Mouse (Mus musculus) neural tube, embryonic 14.5 days (tissue): Measurements from ENCODE around the gene Bet1l. TPM values are rescaled to one million over a fixed set of nuclear protein-coding genes. Genes with fewer than 3 reads are reported as not detected.

ENCODE experiments used
- ATAC-seq: fragments of 200-750 bp; cut with Nextera tagmentation; 2 replicates; pipeline ENCODE4 v1.8.0; 2017; ENCODE audit warnings: low read depth, mild to moderate bottlenecking, moderate TSS enrichment, moderate library complexity
- H3K27ac ChIP-seq: fragments of 300-500 bp; sonication (generic); 2 replicates; pipeline ENCODE4 v1.5.1; 2014; ENCODE audit warnings: low read depth, mild to moderate bottlenecking, control low read depth, low read length, moderate library complexity, mixed read lengths
- H3K27me3 ChIP-seq: fragments of 300-500 bp; sonication (generic); 2 replicates; pipeline ENCODE4 v1.6.1; 2014; ENCODE audit warnings: low read length; ENCODE audit not compliant: control insufficient read depth, insufficient read depth
- H3K36me3 ChIP-seq: fragments of 300-500 bp; sonication (generic); 2 replicates; pipeline ENCODE4 v1.6.1; 2014; ENCODE audit warnings: low read length, mixed read lengths; ENCODE audit not compliant: control insufficient read depth, insufficient read depth
- H3K4me1 ChIP-seq: fragments of 300-500 bp; sonication (generic); 2 replicates; pipeline ENCODE4 v1.6.1; 2014; ENCODE audit warnings: low read length; ENCODE audit not compliant: control insufficient read depth, insufficient read depth
- H3K4me2 ChIP-seq: fragments of 300-500 bp; sonication (generic); 2 replicates; pipeline ENCODE4 v1.6.1; 2014; ENCODE audit warnings: mild to moderate bottlenecking, low read depth, low read length, control low read depth
- H3K4me3 ChIP-seq: fragments of 300-500 bp; sonication (generic); 2 replicates; pipeline ENCODE4 v1.5.1; 2014; ENCODE audit warnings: low read depth, low read length, control low read depth, mixed read lengths
- H3K9ac ChIP-seq: fragments of 300-500 bp; sonication (generic); replicated peaks from 2 replicates; pipeline ENCODE4 v1.6.1; 2014; ENCODE audit warnings: low read depth, mild to moderate bottlenecking, control low read depth, low read length, mixed read lengths
- H3K9me3 ChIP-seq: fragments of 300-500 bp; sonication (generic); 2 replicates; pipeline ENCODE4 v1.6.1; 2016; ENCODE audit warnings: low read length; ENCODE audit not compliant: control insufficient read depth
- WGBS: fragments of 180-500 bp; shearing (Covaris S2); extraction: QIAGEN DNeasy Blood & Tissue Kit; methylation state at CpG from one replicate; pipeline ENCODE4 v1.1.7; 2014; 5-methylcytosine and 5-hydroxymethylcytosine counted together
- polyA plus RNA-seq: library from polyadenylated mRNA; unstranded; fragments of >200 nt; fragmentation: Nextera tagmentation; extraction: Ambion mirVana; gene quantifications from 2 replicates; pipeline ENCODE4 v1.2.1, GENCODE M21; 2014

Bet1l gene
- polyA plus RNA-seq, 1 experiment from 2014 or later, result 55.8 TPM

GRCm38 (mm10) chr7:140854483-140854882, 2.9 kb downstream of the Bet1l start:
- ATAC-seq, result no peak
- Histone ChIP-seq H3K4me2 (no peak overlapping the region), H3K9ac (no peak overlapping the region), H3K36me3 (peaks cover 26% of the 10 kb centered on the region), H3K27ac (no peak overlapping the region), H3K4me1 (peaks cover 21% of the 10 kb centered on the region), H3K27me3 (no peaks in the 10 kb centered on the region), H3K4me3 (no peak overlapping the region), H3K9me3 (no peaks in the 10 kb centered on the region)
- 93% methylated on average over 18 of the region's 18 CpGs for WGBS

GRCm38 (mm10) chr7:140853386-140853785, 4.0 kb downstream of the Bet1l start:
- Histone ChIP-seq H3K27me3 (no peaks in the 10 kb centered on the region), H3K4me3 (no peak overlapping the region), H3K27ac (no peak overlapping the region), H3K36me3 (peaks cover 26% of the 10 kb centered on the region), H3K9ac (no peak overlapping the region), H3K4me1 (peaks cover 15% of the 10 kb centered on the region), H3K4me2 (no peak overlapping the region), H3K9me3 (no peaks in the 10 kb centered on the region)
- 83% methylated on average over 9 of the region's 9 CpGs for WGBS
- ATAC-seq, result no peak

- Histone ChIP-seq H3K36me3 (peaks cover 26% of the 10 kb centered on the region), H3K27ac (no peak overlapping the region), H3K27me3 (no peaks in the 10 kb centered on the region), H3K9ac (no peak overlapping the region), H3K4me3 (no peak overlapping the region), H3K9me3 (no peaks in the 10 kb centered on the region), H3K4me1 (peaks cover 9% of the 10 kb centered on the region), H3K4me2 (no peak overlapping the region)
- WGBS, result 96% methylated on average over 4 of the region's 4 CpGs
- ATAC-seq, result no peak
Measured at GRCm38 (mm10) chr7:140851916-140852315, 5.5 kb downstream of the Bet1l start.

- ATAC-seq, result no peak
- no peak overlapping the region for H3K27ac ChIP-seq
- H3K4me3 ChIP-seq, result no peak overlapping the region
- H3K36me3 ChIP-seq, result peaks cover 17% of the 10 kb centered on the region
- H3K4me2 ChIP-seq, result no peak overlapping the region
- H3K27me3 ChIP-seq, result no peaks in the 10 kb centered on the region
- WGBS, result 89% methylated on average over 10 of the region's 10 CpGs
- H3K4me1 ChIP-seq, result no peaks in the 10 kb centered on the region
- no peak overlapping the region for H3K9ac ChIP-seq
- no peaks in the 10 kb centered on the region for H3K9me3 ChIP-seq
Measured at GRCm38 (mm10) chr7:140848591-140848990, 8.8 kb downstream of the Bet1l start.

- H3K9ac ChIP-seq, result no peak within 1 kb of the TSS
- H3K4me1 ChIP-seq, result no peaks in the 10 kb centered on the region
- no peak within 1 kb of the TSS for H3K27ac ChIP-seq
- peaks cover 10% of the 10 kb centered on the region; the same call in 1 of the 2 replicates for H3K36me3 ChIP-seq
- no peaks in the 10 kb centered on the region for H3K27me3 ChIP-seq
- no peak within 1 kb of the TSS for H3K4me3 ChIP-seq
- 68% methylated on average over 11 of the region's 11 CpGs for WGBS
- no peak within 1 kb of the TSS for H3K4me2 ChIP-seq
- no peaks in the 10 kb centered on the region for H3K9me3 ChIP-seq
- no peak for ATAC-seq
Measured at GRCm38 (mm10) chr7:140847755-140848580, 9.4 kb downstream of the Bet1l start, which contains the start of gene Odf3. TSS of gene Odf3 (plus strand) at chr7:140847805.

GRCm38 (mm10) chr7:140846676-140847075, 10.7 kb downstream of the Bet1l start:
- Histone ChIP-seq H3K9ac (no peak overlapping the region), H3K4me1 (no peaks in the 10 kb centered on the region), H3K36me3 (no peaks in the 10 kb centered on the region; the same call in 1 of the 2 replicates), H3K9me3 (no peaks in the 10 kb centered on the region), H3K27me3 (no peaks in the 10 kb centered on the region), H3K4me2 (no peak overlapping the region), H3K27ac (no peak overlapping the region), H3K4me3 (no peak overlapping the region)
- WGBS, result 85% methylated on average over 10 of the region's 10 CpGs
- no peak for ATAC-seq

GRCm38 (mm10) chr7:140845683-140846082, 11.7 kb downstream of the Bet1l start:
- H3K9me3 ChIP-seq, result no peaks in the 10 kb centered on the region
- no peak overlapping the region for H3K4me2 ChIP-seq
- H3K36me3 ChIP-seq, result no peaks in the 10 kb centered on the region; the same call in 1 of the 2 replicates
- no peaks in the 10 kb centered on the region for H3K27me3 ChIP-seq
- no peak overlapping the region for H3K27ac ChIP-seq
- H3K4me3 ChIP-seq, result no peak overlapping the region
- H3K4me1 ChIP-seq, result no peaks in the 10 kb centered on the region
- WGBS, result 75% methylated on average over 4 of the region's 4 CpGs
- no peak for ATAC-seq
- no peak overlapping the region for H3K9ac ChIP-seq

GRCm38 (mm10) chr7:140844905-140845665, 12.3 kb downstream of the Bet1l start, which contains the start of gene Scgb1c1:
TSS of gene Scgb1c1 (plus strand) at chr7:140845547.
- H3K9ac ChIP-seq, result no peak within 1 kb of the TSS
- no peaks in the 10 kb centered on the region for H3K9me3 ChIP-seq
- H3K4me2 ChIP-seq, result no peak within 1 kb of the TSS
- H3K36me3 ChIP-seq, result no peaks in the 10 kb centered on the region
- no peaks in the 10 kb centered on the region for H3K27me3 ChIP-seq
- no peak within 1 kb of the TSS for H3K27ac ChIP-seq
- peak; percentile 85 for ATAC-seq
- H3K4me1 ChIP-seq, result no peaks in the 10 kb centered on the region
- 36% methylated on average over 14 of the region's 14 CpGs for WGBS
- H3K4me3 ChIP-seq, result no peak within 1 kb of the TSS

GRCm38 (mm10) chr7:140843806-140844205, 13.6 kb downstream of the Bet1l start:
- H3K9ac ChIP-seq, result no peak overlapping the region
- H3K4me3 ChIP-seq, result no peak overlapping the region
- no peaks in the 10 kb centered on the region for H3K4me1 ChIP-seq
- H3K36me3 ChIP-seq, result no peaks in the 10 kb centered on the region
- H3K4me2 ChIP-seq, result no peak overlapping the region
- H3K27me3 ChIP-seq, result no peaks in the 10 kb centered on the region
- 84% methylated on average over 7 of the region's 7 CpGs for WGBS
- no peaks in the 10 kb centered on the region for H3K9me3 ChIP-seq
- no peak overlapping the region for H3K27ac ChIP-seq
- no peak for ATAC-seq
